In genomic region chr9:71689369-71690073, GRCm38 (mm10) we compare ENCODE assay signal across 11 mouse cellular contexts.
DNase-seq lines count a peak whose midpoint lies in the region; ATAC-seq and TF ChIP-seq lines count a peak whose summit lies in the region.
"Had no signal": no experiment of that assay in that cellular context is flagged by ENCODE, and none has a peak within 500 bp of the region (broad histone marks: within the 10 kb centered on the region; RNA-seq: fewer than 3 reads in every experiment).

No protein-coding gene starts in this region.

- no peak overlapping the region for H3K9ac ChIP-seq in lung, embryonic 15.5 days
- no peak overlapping the region for H3K9ac ChIP-seq in stomach, postnatal 0 days (ENCODE audit: low read length)

- no peak for TF ChIP-seq EP300 in stomach, postnatal 0 days (optimal IDR thresholded peaks at IDR 0.05)

- H3K36me3 ChIP-seq in lung, embryonic 15.5 days = no peaks in the 10 kb centered on the region
- no peaks in the 10 kb centered on the region for H3K36me3 ChIP-seq in stomach, postnatal 0 days (ENCODE audit: control insufficient read depth, insufficient read depth, low read length)
- H3K36me3 ChIP-seq in forebrain, embryonic 10.5 days (replicated peaks) = no peaks in the 10 kb centered on the region

- peaks cover 16% of the 10 kb centered on the region for H3K4me1 ChIP-seq in lung, embryonic 15.5 days
- H3K4me1 ChIP-seq in stomach, postnatal 0 days (replicated peaks; ENCODE audit: control insufficient read depth, insufficient read depth) = no peaks in the 10 kb centered on the region
- 0 out of 2 replicates have a peak, but pooled peaks cover 4% of the 10 kb centered on the region for H3K4me1 ChIP-seq in forebrain, embryonic 10.5 days

- no peaks in the 10 kb centered on the region for H3K27me3 ChIP-seq in lung, embryonic 15.5 days
- H3K27me3 ChIP-seq in stomach, postnatal 0 days (ENCODE audit: control insufficient read depth, insufficient read depth, low read length) = no peaks in the 10 kb centered on the region
- H3K27me3 ChIP-seq in forebrain, embryonic 10.5 days (ENCODE audit: poor library complexity, severe bottlenecking) = no peaks in the 10 kb centered on the region
- H3K27me3 ChIP-seq: Patski had no signal

- no peak for TF ChIP-seq CTCF in stomach, postnatal 0 days (IDR thresholded peaks at IDR 0.05; ENCODE audit: low read depth)

- no peak for ATAC-seq in lung, embryonic 15.5 days (ENCODE audit: borderline replicate concordance, extremely low read depth, low FRiP score, low TSS enrichment)
- ATAC-seq in stomach, postnatal 0 days (ENCODE audit: low FRiP score, low TSS enrichment) = peak; percentile 76
- ATAC-seq: hindbrain, postnatal 0 days; Patski had no signal

- no peak overlapping the region for H3K4me3 ChIP-seq in lung, embryonic 15.5 days
- no peak overlapping the region for H3K4me3 ChIP-seq in stomach, postnatal 0 days (ENCODE audit: low read depth, low read length)
- no peak overlapping the region for H3K4me3 ChIP-seq in forebrain, embryonic 10.5 days

- H3K4me2 ChIP-seq in lung, embryonic 15.5 days = no peak overlapping the region
- no peak overlapping the region for H3K4me2 ChIP-seq in stomach, postnatal 0 days (replicated peaks; ENCODE audit: low read depth)

- WGBS in lung, embryonic 15.5 days = 32% methylated on average over 2 of the region's 2 CpGs
- 22% methylated on average over 2 of the region's 2 CpGs for WGBS in large intestine, adult 2 months
- WGBS in stomach, postnatal 0 days = 36% methylated on average over 2 of the region's 2 CpGs
- WGBS in forebrain, embryonic 10.5 days = 84% methylated on average over 2 of the region's 2 CpGs

- no peak for DNase-seq in lung, postnatal 14 days
- peak; percentile 91 for DNase-seq in kidney, adult 9 months
- peak; percentile 42 for DNase-seq in large intestine, adult 2 months (ENCODE audit: low read depth, low spot score)
- peak; percentile 59 for DNase-seq in stomach, postnatal 0 days (ENCODE audit: low spot score)
- no peak for DNase-seq in left cerebral cortex, adult 18-20 months (ENCODE audit: low spot score in 2 of 2)
- no peak for DNase-seq in forebrain, embryonic 10.5 days (ENCODE audit: extremely low spot score, low spot score)
- DNase-seq: cerebellum, adult 9-10 months; embryo, embryonic 11 days had no signal

- H3K9me3 ChIP-seq in lung, embryonic 15.5 days = no peaks in the 10 kb centered on the region
- no peaks in the 10 kb centered on the region for H3K9me3 ChIP-seq in stomach, postnatal 0 days (ENCODE audit: control insufficient read depth, low read length)
- H3K9me3 ChIP-seq in forebrain, embryonic 10.5 days = no peaks in the 10 kb centered on the region

- H3K27ac ChIP-seq in lung, embryonic 15.5 days = peak overlapping the region; percentile 39; the same call in 1 of the 2 replicates
- H3K27ac ChIP-seq in stomach, postnatal 0 days (replicated peaks) = peak overlapping the region; percentile 31; the same call in 1 of the 2 replicates
- H3K27ac ChIP-seq in forebrain, embryonic 10.5 days = no peak overlapping the region
- H3K27ac ChIP-seq: hindbrain, postnatal 0 days had no signal

Comparison
In these comparisons a context has a peak if more than half of its experiments do, and no peak if none do; other contexts are left out.
1. DNase-seq: peak in kidney, adult 9 months (single experiment), large intestine, adult 2 months (single experiment) and stomach, postnatal 0 days (single experiment); none in lung, postnatal 14 days (single experiment), left cerebral cortex, adult 18-20 months (0 of 2) and forebrain, embryonic 10.5 days (single experiment).